Mouse (Mus musculus) C2C12 (cell line): ENCODE results near the gene Fa2h. TPM values are rescaled to one million over a fixed set of nuclear protein-coding genes. Genes with fewer than 3 reads are reported as not detected.

Source experiments
- H3K27me3 ChIP-seq: one replicate; pipeline ENCODE4 v1.6.1; 2011; ENCODE audit not compliant: control insufficient read depth, insufficient read depth, insufficient read length
- H3K36me3 ChIP-seq: one replicate; pipeline ENCODE4 v1.6.1; 2011; ENCODE audit not compliant: control insufficient read depth, insufficient read depth
- H3K4me3 ChIP-seq: one replicate; pipeline ENCODE4 v1.5.1; 2011; ENCODE audit warnings: mild to moderate bottlenecking, control low read depth; ENCODE audit not compliant: poor library complexity, insufficient read depth, severe bottlenecking
- H3K79me2 ChIP-seq: one replicate; pipeline ENCODE4 v1.6.1; 2011; ENCODE audit not compliant: control insufficient read depth, insufficient read depth
- H3K79me3 ChIP-seq: one replicate; pipeline ENCODE4 v1.6.1; 2011; ENCODE audit warnings: low read depth, control low read depth
- H3ac ChIP-seq: one replicate; pipeline ENCODE3; 2011; ENCODE audit warnings: low read depth; ENCODE audit not compliant: control insufficient read depth, insufficient read length
- CEBPB ChIP-seq: IDR thresholded peaks from one replicate; pipeline ENCODE4 v1.6.1; 2011; ENCODE audit warnings: low read depth, mild to moderate bottlenecking, control low read depth, moderate library complexity
- CTCF ChIP-seq: IDR thresholded peaks from one replicate; pipeline ENCODE4 v1.5.1; 2011; ENCODE audit not compliant: control insufficient read depth, insufficient read depth, insufficient read length
- FOSL1 ChIP-seq: IDR thresholded peaks from one replicate; pipeline ENCODE4 v1.8.0; 2011; ENCODE audit warnings: mild to moderate bottlenecking, low read length; ENCODE audit not compliant: poor library complexity, insufficient read depth, severe bottlenecking
- MAX ChIP-seq: IDR thresholded peaks from one replicate; pipeline ENCODE4 v1.6.1; 2011; ENCODE audit warnings: mild to moderate bottlenecking, control low read depth
- MYOD1 ChIP-seq: IDR thresholded peaks from one replicate; pipeline ENCODE4 v1.6.1; 2011; ENCODE audit warnings: low read depth; ENCODE audit not compliant: control insufficient read depth, insufficient read length
- MYOG ChIP-seq: IDR thresholded peaks from one replicate; pipeline ENCODE4 v1.6.1; 2011; ENCODE audit not compliant: control insufficient read depth, insufficient read length; ENCODE audit errors: extremely low read depth
- USF1 ChIP-seq: IDR thresholded peaks from one replicate; pipeline ENCODE4 v1.6.1; 2011; ENCODE audit warnings: low read depth, mild to moderate bottlenecking, control low read depth, moderate library complexity
- polyA plus RNA-seq: library from polyadenylated mRNA; unstranded; fragments of >200 nt; fragmentation: generic; extraction: Trizol; gene quantifications from one replicate; pipeline ENCODE4 v1.2.1, GENCODE M21; 2012; ENCODE audit warnings: missing spikeins

Fa2h gene
- polyA plus RNA-seq, 1 experiment, result 0.06 TPM

DNA sequence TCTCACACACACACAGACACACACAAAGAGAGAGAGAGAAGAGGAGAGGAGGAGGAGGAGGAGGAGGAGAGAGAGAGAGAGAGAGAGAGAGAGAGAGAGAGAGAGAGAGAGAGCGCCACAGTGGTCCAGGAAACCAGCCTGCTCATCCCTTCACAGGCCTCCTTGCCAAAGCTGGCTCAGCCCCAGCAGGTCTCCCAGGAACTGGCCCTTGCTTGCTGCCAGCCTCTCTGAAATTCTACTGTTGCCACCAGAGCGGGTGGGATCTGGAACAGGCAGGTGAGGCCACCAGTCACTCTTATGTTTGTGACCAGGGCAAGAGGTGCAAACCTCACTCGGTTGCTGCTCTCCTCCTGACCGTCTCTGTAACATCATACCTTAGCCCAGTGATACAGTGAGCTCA, 36.2 kb downstream of the Fa2h start:
- Histone ChIP-seq H3K79me2 (no peaks in the 10 kb centered on the region), H3K36me3 (no peaks in the 10 kb centered on the region), H3ac (no peak overlapping the region), H3K27me3 (no peaks in the 10 kb centered on the region), H3K79me3 (no peaks in the 10 kb centered on the region), H3K4me3 (no peak overlapping the region)
- TF ChIP-seq USF1 (no peak), CEBPB (no peak), FOSL1 (no peak), MYOG (no peak), MYOD1 (no peak), CTCF (no peak), MAX (no peak)

- no peaks in the 10 kb centered on the region for H3K36me3 ChIP-seq
- H3K79me3 ChIP-seq, result no peaks in the 10 kb centered on the region
- no peaks in the 10 kb centered on the region for H3K27me3 ChIP-seq
- H3ac ChIP-seq, result no peak overlapping the region
- no peaks in the 10 kb centered on the region for H3K79me2 ChIP-seq
- no peak overlapping the region for H3K4me3 ChIP-seq
- no peak for TF ChIP-seq USF1
- no peak for TF ChIP-seq MYOD1
- no peak for TF ChIP-seq FOSL1
- no peak for TF ChIP-seq CEBPB
- no peak for TF ChIP-seq MYOG
- TF ChIP-seq CTCF, result no peak
- TF ChIP-seq MAX, result no peak
These were observed 40.1 kb downstream of the Fa2h start for GRCm38 (mm10) chr8:111353497-111353896.

GRCm38 (mm10) chr8:111352289-111352688, 41.3 kb downstream of the Fa2h start:
- H3K27me3 ChIP-seq, result no peaks in the 10 kb centered on the region
- H3K36me3 ChIP-seq, result no peaks in the 10 kb centered on the region
- no peak for TF ChIP-seq FOSL1
- H3K79me2 ChIP-seq, result no peaks in the 10 kb centered on the region
- no peak overlapping the region for H3K4me3 ChIP-seq
- no peak overlapping the region for H3ac ChIP-seq
- H3K79me3 ChIP-seq, result no peaks in the 10 kb centered on the region

DNA sequence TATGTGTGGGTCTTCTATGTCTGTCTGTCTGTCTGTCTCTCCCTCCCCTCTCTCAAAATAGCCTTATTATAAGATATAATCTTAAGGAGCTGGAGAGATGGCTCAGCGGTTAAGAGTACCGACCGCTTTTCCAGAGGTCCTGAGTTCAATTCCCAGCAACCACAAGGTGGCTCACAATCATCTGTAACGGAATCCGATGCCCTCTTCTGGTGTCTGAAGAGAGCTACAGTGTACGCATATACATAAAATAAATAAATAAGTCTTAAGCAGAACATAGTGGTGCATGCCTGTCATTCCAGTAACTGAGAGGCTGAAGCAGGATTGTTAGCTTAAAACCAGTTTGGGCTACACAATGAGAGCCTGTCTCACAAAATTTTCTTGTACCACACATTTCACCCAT, 43.0 kb downstream of the Fa2h start:
- Histone ChIP-seq H3K27me3 (no peaks in the 10 kb centered on the region), H3K4me3 (no peak overlapping the region), H3K79me3 (no peaks in the 10 kb centered on the region), H3K36me3 (no peaks in the 10 kb centered on the region), H3ac (no peak overlapping the region), H3K79me2 (no peaks in the 10 kb centered on the region)
- TF ChIP-seq CEBPB (no peak), MYOD1 (no peak), USF1 (no peak), CTCF (no peak), FOSL1 (no peak), MYOG (no peak), MAX (no peak)

DNA sequence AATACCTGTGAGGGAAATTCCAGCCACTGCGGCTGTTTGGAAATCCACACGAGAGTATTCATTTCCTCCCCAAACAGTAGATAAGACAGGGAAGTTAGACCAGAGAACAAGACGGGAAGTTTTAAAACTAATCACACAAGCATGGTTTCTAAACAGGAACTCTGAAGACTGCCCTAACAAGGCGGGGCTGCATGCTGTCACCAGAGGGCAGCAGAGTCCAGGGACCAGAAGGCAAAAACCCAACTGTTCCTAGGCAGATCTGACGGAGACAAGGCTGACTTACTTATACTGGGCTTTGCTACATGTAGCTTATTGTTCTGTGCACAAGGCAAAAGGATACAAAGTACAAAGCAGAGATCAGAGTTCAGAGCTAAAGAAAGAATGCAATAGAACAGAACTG, 50.4 kb downstream of the Fa2h start:
- H3K79me2 ChIP-seq, result no peaks in the 10 kb centered on the region
- no peak for TF ChIP-seq MYOG
- TF ChIP-seq CEBPB, result no peak
- peak; percentile 89 for TF ChIP-seq CTCF
- no peak overlapping the region for H3K4me3 ChIP-seq
- no peaks in the 10 kb centered on the region for H3K27me3 ChIP-seq
- no peaks in the 10 kb centered on the region for H3K36me3 ChIP-seq
- no peak overlapping the region for H3ac ChIP-seq
- H3K79me3 ChIP-seq, result no peaks in the 10 kb centered on the region

GRCm38 (mm10) chr8:111340186-111340585, 53.4 kb downstream of the Fa2h start:
- TF ChIP-seq CEBPB, result no peak
- TF ChIP-seq FOSL1, result no peak
- no peak for TF ChIP-seq USF1
- TF ChIP-seq MAX, result no peak
- no peak for TF ChIP-seq MYOD1
- no peak for TF ChIP-seq CTCF
- H3ac ChIP-seq, result no peak overlapping the region
- H3K27me3 ChIP-seq, result no peaks in the 10 kb centered on the region
- H3K36me3 ChIP-seq, result no peaks in the 10 kb centered on the region
- H3K79me2 ChIP-seq, result peaks cover 24% of the 10 kb centered on the region
- peaks cover 19% of the 10 kb centered on the region for H3K79me3 ChIP-seq
- no peak overlapping the region for H3K4me3 ChIP-seq
